Mouse (Mus musculus): ENCODE results near the gene Prorsd1. TPM values are rescaled to one million over a fixed set of nuclear protein-coding genes. Genes with fewer than 3 reads are reported as not detected.

Prorsd1 gene
- 21.1 and 22.9 TPM in 2 replicates for polyA plus RNA-seq (2015; fragmentation: Nextera tagmentation; extraction: Ambion mirVana)

DNA sequence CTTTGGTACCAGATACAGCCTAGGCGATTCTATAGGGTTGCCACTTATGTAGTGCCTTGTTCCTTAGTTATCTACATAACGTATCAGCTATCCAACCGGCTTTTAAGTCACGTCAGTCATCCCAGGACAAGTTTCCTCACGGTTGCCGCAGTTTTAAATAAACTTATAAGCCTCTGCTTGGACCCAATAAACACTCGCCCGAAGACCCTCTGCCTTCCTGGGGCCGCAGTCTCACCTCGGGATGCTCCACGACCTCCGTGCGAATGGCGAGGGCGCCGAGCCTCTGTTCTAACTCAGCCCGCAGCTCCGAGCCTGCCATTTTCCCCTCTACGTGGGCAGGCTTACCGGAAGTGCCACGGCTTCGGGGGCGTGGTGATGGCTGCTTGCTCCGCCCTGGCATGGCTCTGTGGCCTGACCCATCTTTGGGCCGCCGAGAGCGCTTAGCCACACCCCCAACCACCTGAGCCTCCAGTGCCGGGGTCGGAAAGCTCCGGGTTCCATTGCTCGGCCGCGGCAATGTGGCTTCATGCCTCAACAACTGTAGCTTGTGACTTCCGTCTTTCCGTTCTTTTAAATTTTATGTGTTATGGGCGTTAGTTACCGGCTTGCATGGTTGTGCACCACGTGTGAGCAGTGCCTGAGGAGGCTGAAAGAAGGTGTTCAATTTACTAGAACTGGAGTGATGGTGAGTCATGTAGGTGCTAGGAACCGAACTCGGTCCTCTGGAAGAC, at the start of gene Prorsd1:
TSS of gene Prorsd1 (minus strand) at position 352 of the 731 bp plus-strand sequence.
- H3K4me2 ChIP-seq (ENCODE audit: low read depth, low read length), result peak within 1 kb of the TSS; percentile 62
- peak within 1 kb of the TSS; percentile 74 for H3K4me3 ChIP-seq (ENCODE audit: low read length)
- peaks cover 4% of the 10 kb centered on the region; the same call in 1 of the 2 replicates for H3K4me1 ChIP-seq (ENCODE audit: control insufficient read depth, insufficient read depth, low read length)
- ATAC-seq, result peak; percentile 100
- peak within 1 kb of the TSS; percentile 75 for H3K9ac ChIP-seq (ENCODE audit: low read depth, low read length)
- H3K9me3 ChIP-seq (ENCODE audit: control insufficient read depth, low read length), result no peaks in the 10 kb centered on the region
- no peaks in the 10 kb centered on the region for H3K27me3 ChIP-seq (replicated peaks; ENCODE audit: control insufficient read depth, insufficient read depth, low read length)
- 2% methylated on average over 40 of the region's 40 CpGs for WGBS
- H3K27ac ChIP-seq (ENCODE audit: low read length), result peak within 1 kb of the TSS; percentile 78
- no peaks in the 10 kb centered on the region for H3K36me3 ChIP-seq (ENCODE audit: control insufficient read depth, insufficient read depth, low read length)

DNA sequence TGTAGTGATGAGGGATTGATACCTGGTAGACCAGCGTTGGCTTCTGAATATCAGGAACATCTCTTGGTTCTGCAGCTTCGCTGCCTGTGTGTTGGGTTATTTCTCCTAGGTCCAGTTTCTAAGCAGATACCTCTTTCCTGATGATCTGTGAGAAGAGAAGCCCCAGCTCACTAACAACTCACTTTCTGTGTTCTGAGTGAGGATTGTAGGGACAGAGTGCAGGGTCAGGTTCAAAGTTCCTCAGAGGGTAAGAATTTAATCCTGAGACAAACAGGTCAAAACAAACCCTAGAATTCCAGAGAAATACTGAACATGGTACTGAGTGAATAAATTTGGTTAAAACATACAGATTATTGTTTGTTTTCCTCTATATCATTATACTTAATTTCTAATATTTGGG, 48.6 kb upstream of the Prorsd1 start:
- H3K27ac ChIP-seq (ENCODE audit: low read length), result no peak overlapping the region
- H3K27me3 ChIP-seq (replicated peaks; ENCODE audit: control insufficient read depth, insufficient read depth, low read length), result no peaks in the 10 kb centered on the region
- no peaks in the 10 kb centered on the region for H3K4me1 ChIP-seq (ENCODE audit: control insufficient read depth, insufficient read depth, low read length)
- H3K4me2 ChIP-seq (ENCODE audit: low read depth, low read length), result no peak overlapping the region
- H3K36me3 ChIP-seq (ENCODE audit: control insufficient read depth, insufficient read depth, low read length), result no peaks in the 10 kb centered on the region
- no peak overlapping the region for H3K4me3 ChIP-seq (ENCODE audit: low read length)
- H3K9ac ChIP-seq (ENCODE audit: low read depth, low read length), result no peak overlapping the region
- WGBS, result 89% methylated on average over 2 of the region's 2 CpGs
- ATAC-seq, result no peak
- no peaks in the 10 kb centered on the region for H3K9me3 ChIP-seq (ENCODE audit: control insufficient read depth, low read length)

DNA sequence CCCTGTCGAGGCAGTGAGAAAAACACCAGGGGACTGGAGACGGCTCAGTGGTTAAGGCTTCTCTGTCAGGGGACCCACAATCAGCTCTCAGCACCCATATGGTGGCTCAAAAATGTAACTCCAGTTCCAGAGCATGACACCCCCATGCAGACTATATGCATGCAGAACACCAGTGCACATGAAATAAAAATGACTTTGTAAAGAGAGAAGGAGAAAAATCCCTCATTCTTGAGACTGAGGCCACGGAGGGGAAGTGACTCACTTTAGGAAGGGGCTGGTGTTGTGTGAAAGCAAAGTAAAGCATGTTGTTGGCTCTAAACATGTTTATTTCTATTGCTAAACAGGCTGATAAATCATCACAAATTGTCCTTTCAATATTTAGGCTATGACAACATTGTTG, 46.2 kb upstream of the Prorsd1 start:
- ATAC-seq, result no peak
- Histone ChIP-seq H3K27ac (ENCODE audit: low read length) (no peak overlapping the region), H3K9me3 (ENCODE audit: control insufficient read depth, low read length) (no peaks in the 10 kb centered on the region), H3K4me1 (ENCODE audit: control insufficient read depth, insufficient read depth, low read length) (no peaks in the 10 kb centered on the region), H3K27me3 (replicated peaks; ENCODE audit: control insufficient read depth, insufficient read depth, low read length) (no peaks in the 10 kb centered on the region), H3K4me2 (ENCODE audit: low read depth, low read length) (no peak overlapping the region), H3K9ac (ENCODE audit: low read depth, low read length) (no peak overlapping the region), H3K36me3 (ENCODE audit: control insufficient read depth, insufficient read depth, low read length) (no peaks in the 10 kb centered on the region), H3K4me3 (ENCODE audit: low read length) (no peak overlapping the region)
- WGBS, result 86% methylated on average over 3 of the region's 3 CpGs

DNA sequence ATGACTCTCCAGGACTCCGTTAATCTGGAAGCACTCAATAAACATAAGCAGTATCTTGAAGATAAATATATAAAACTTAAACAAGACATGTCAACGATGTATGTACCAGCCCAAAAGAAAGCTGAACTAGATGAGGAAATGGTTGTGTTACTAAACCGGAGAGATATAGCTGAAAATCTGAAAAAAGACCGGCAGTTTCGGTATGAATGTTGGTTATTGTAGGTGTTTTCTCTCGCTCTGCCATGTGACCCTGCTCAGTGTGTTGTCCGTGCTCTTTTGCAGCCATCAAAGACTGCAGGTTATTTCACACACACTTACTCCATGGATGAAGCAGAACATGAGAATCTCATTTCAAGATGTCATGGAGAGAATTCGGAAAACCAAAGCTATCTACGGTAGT, 45.6 kb upstream of the Prorsd1 start:
- Histone ChIP-seq H3K4me1 (ENCODE audit: control insufficient read depth, insufficient read depth, low read length) (no peaks in the 10 kb centered on the region), H3K9ac (ENCODE audit: low read depth, low read length) (no peak overlapping the region), H3K27ac (ENCODE audit: low read length) (no peak overlapping the region), H3K9me3 (ENCODE audit: control insufficient read depth, low read length) (no peaks in the 10 kb centered on the region), H3K4me2 (ENCODE audit: low read depth, low read length) (no peak overlapping the region), H3K27me3 (replicated peaks; ENCODE audit: control insufficient read depth, insufficient read depth, low read length) (no peaks in the 10 kb centered on the region), H3K4me3 (ENCODE audit: low read length) (no peak overlapping the region), H3K36me3 (ENCODE audit: control insufficient read depth, insufficient read depth, low read length) (no peaks in the 10 kb centered on the region)
- no peak for ATAC-seq
- WGBS, result 84% methylated on average over 9 of the region's 9 CpGs

DNA sequence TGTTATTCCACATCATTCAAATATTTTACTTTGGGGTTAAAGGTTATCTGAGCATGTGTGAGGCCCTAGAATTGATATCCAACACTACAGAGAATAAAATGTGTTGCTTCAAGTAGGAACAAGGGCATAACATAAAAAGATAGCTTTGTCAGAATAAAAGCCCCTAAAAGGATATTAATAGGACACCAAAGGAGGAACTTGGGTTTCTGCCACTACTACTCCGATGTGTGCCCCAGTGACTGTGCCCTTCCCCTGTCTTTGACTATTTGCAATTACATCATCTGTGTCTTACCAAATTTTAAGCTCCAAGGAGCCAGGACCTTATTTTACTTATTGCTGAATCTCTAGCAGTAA, 34.6 kb upstream of the Prorsd1 start:
- no peak overlapping the region for H3K27ac ChIP-seq (ENCODE audit: low read length)
- peaks cover 5% of the 10 kb centered on the region; the same call in 1 of the 2 replicates for H3K4me1 ChIP-seq (ENCODE audit: control insufficient read depth, insufficient read depth, low read length)
- H3K4me2 ChIP-seq (ENCODE audit: low read depth, low read length), result no peak overlapping the region
- no peak overlapping the region for H3K9ac ChIP-seq (ENCODE audit: low read depth, low read length)
- no peak overlapping the region for H3K4me3 ChIP-seq (ENCODE audit: low read length)
- 0 out of 2 replicates have a peak, but pooled peaks cover 4% of the 10 kb centered on the region for H3K36me3 ChIP-seq (ENCODE audit: control insufficient read depth, insufficient read depth, low read length)
- no peak for ATAC-seq
- 82% methylated on average over 1 of the region's 1 CpGs for WGBS
- no peaks in the 10 kb centered on the region for H3K27me3 ChIP-seq (replicated peaks; ENCODE audit: control insufficient read depth, insufficient read depth, low read length)
- H3K9me3 ChIP-seq (ENCODE audit: control insufficient read depth, low read length), result no peaks in the 10 kb centered on the region

DNA sequence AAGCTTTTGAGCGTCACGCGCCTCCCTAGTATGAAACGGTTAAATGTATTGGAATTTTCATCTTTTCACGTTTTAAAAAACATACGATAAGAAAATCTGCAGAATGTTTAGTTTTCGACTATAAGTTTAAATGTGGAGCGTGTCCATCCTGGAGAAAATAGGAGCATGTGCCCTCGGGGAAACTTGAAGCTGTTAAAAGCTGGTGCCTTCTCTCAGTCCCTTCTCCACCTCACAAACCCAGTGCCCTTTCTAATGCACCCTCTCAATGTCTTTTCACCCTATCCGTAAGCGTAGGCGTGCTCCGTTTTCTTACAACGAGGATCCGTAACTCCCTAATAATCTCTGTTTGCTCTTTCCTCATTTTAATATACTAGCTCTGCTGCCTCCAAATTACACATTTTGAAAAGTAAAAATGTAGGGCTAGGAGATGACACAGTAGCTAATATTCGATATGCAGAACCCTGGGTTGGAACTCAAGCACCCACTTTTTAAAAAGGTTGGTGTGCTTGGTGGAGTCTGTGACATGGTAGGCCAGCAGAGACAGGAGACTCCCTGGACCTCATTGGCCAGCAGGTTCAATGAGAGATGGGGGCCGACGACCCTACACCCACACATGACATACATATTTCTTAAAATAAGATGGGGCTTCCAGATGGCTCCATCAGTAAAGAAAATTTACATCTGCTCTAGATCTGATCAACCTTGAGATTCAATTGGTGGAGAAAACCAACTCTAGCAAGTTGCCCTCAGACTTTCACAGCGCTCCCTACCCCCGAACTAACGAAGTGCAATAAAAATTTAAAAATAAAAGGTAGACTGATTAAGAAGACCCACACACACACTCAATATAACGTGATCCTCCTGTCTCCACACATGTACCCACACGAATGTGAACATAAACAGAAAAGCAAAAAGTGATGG, 33.9 kb upstream of the Prorsd1 start:
- H3K4me2 ChIP-seq (ENCODE audit: low read depth, low read length), result peak overlapping the region; percentile 57
- WGBS, result 24% methylated on average over 23 of the region's 23 CpGs
- peak overlapping the region; percentile 84 for H3K4me3 ChIP-seq (ENCODE audit: low read length)
- peak overlapping the region; percentile 90 for H3K9ac ChIP-seq (ENCODE audit: low read depth, low read length)
- H3K4me1 ChIP-seq (ENCODE audit: control insufficient read depth, insufficient read depth, low read length), result peaks cover 5% of the 10 kb centered on the region; the same call in 1 of the 2 replicates
- 0 out of 2 replicates have a peak, but pooled peaks cover 5% of the 10 kb centered on the region for H3K36me3 ChIP-seq (ENCODE audit: control insufficient read depth, insufficient read depth, low read length)
- H3K9me3 ChIP-seq (ENCODE audit: control insufficient read depth, low read length), result no peaks in the 10 kb centered on the region
- no peaks in the 10 kb centered on the region for H3K27me3 ChIP-seq (replicated peaks; ENCODE audit: control insufficient read depth, insufficient read depth, low read length)
- H3K27ac ChIP-seq (ENCODE audit: low read length), result peak overlapping the region; percentile 70
- ATAC-seq, result no peak

DNA sequence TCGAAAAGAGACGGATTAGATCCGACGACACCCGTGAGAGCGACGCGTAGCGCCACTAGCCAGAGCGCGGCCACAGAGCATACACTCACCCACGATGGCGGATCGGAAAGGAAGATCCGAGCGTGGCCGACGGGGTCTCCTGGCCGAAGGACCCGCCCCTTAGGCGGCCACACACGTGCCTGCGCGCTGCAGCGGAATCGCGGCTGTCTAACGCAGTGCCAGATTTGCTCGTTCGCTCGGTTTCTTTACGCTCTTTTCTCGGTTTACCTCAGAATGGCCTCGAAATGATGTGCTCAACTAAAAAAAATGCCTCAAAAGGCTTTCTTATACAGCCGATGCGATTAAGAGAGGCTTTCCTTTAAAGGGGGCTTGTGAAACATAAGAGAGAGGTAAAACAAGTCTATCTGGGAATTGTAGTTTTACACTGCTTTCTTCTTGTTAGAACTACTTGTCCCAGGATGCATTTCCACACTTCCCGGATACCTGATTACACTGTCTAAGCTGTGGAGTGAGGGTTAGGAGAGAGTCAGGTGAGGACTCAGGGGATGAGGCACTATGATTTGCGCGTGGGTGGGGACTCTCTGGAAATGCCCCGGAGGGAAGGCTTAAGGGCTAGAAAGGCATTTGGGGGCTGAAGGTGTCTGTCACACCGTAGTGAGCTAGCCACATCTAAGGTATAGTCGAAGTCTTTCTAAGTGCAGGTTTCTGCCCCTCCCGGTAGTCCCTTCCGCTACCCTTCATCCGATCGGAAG, 33.1 kb upstream of the Prorsd1 start, which contains the start of the genes Clhc1 and Rps27a:
TSS of gene Clhc1 (plus strand) at position 199 of the 752 bp plus-strand sequence.
TSS of gene Rps27a (minus strand) at position 358 of the 752 bp plus-strand sequence.
- under 1% methylated on average over 46 of the region's 46 CpGs for WGBS
- H3K4me3 ChIP-seq (ENCODE audit: low read length), result peak within 1 kb of the TSS; percentile 84
- H3K4me1 ChIP-seq (ENCODE audit: control insufficient read depth, insufficient read depth, low read length), result peaks cover 5% of the 10 kb centered on the region; the same call in 1 of the 2 replicates
- no peaks in the 10 kb centered on the region for H3K9me3 ChIP-seq (ENCODE audit: control insufficient read depth, low read length)
- H3K36me3 ChIP-seq (ENCODE audit: control insufficient read depth, insufficient read depth, low read length), result 0 out of 2 replicates have a peak, but pooled peaks cover 5% of the 10 kb centered on the region
- peak within 1 kb of the TSS; percentile 57 for H3K4me2 ChIP-seq (ENCODE audit: low read depth, low read length)
- peak within 1 kb of the TSS; percentile 90 for H3K9ac ChIP-seq (ENCODE audit: low read depth, low read length)
- peak within 1 kb of the TSS; percentile 70 for H3K27ac ChIP-seq (ENCODE audit: low read length)
- ATAC-seq, result peak; percentile 98
- no peaks in the 10 kb centered on the region for H3K27me3 ChIP-seq (replicated peaks; ENCODE audit: control insufficient read depth, insufficient read depth, low read length)

DNA sequence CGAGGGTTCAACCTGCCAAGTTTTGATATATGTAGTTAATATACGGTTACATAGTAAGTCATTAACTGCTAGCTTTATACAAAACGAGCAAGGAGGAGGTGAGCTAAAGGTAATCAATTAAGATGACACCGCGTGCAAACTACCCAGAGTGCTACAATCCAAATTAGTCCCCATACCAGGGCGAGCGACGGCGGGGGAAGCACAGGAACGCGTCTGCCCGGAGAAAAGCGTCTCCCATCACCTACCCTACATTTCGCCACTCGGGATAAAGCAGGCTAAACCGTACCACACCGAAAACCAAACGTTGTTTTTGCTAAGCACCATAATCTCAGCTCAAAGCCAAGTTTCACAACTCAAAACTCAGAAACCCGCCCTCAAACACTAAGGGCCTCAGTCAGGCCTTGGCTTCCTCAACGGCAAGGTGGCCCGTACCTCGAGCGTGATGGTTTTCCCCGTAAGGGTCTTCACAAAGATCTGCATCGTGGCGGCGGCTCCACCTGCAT, 32.5 kb upstream of the Prorsd1 start:
- WGBS, result under 1% methylated on average over 27 of the region's 27 CpGs
- Histone ChIP-seq H3K4me2 (ENCODE audit: low read depth, low read length) (peak overlapping the region; percentile 54), H3K4me1 (ENCODE audit: control insufficient read depth, insufficient read depth, low read length) (peaks cover 5% of the 10 kb centered on the region; the same call in 1 of the 2 replicates), H3K4me3 (ENCODE audit: low read length) (peak overlapping the region; percentile 84), H3K27ac (ENCODE audit: low read length) (peak overlapping the region; percentile 70), H3K36me3 (ENCODE audit: control insufficient read depth, insufficient read depth, low read length) (0 out of 2 replicates have a peak, but pooled peaks cover 5% of the 10 kb centered on the region), H3K9me3 (ENCODE audit: control insufficient read depth, low read length) (no peaks in the 10 kb centered on the region), H3K27me3 (replicated peaks; ENCODE audit: control insufficient read depth, insufficient read depth, low read length) (no peaks in the 10 kb centered on the region), H3K9ac (ENCODE audit: low read depth, low read length) (peak overlapping the region; percentile 90)
- ATAC-seq, result peak; percentile 18
